Mouse (Mus musculus) MEL (cell line): ENCODE measurements at regions not wholly inside any gene's neighbourhood (a gene's known extent, or its start where the extent isn't known, plus 50 kb on each side); places are given as distances from the start of the nearest gene placed in this dataset.

ENCODE experiments used
- CTCF ChIP-seq, 3 experiments: IDR thresholded peaks in 2 of 3; conservative IDR thresholded peaks in 1 of 3; 2 replicates each; pipeline ENCODE4 v1.5.1; 2011 to 2012; ENCODE audit warnings: low read length in 3 of 3, low read depth in 2 of 3, mild to moderate bottlenecking in 2 of 3, improper control_type of control experiment in 1 of 3, inconsistent platforms in 1 of 3, mixed read lengths in 1 of 3, moderate library complexity in 1 of 3; ENCODE audit not compliant: control insufficient read depth in 1 of 3, insufficient read depth in 1 of 3, poor library complexity in 1 of 3, severe bottlenecking in 1 of 3
- E2F4 ChIP-seq: IDR thresholded peaks from 2 replicates; pipeline ENCODE4 v1.6.1; 2011; ENCODE audit warnings: low read depth, low read length, improper control_type of control experiment, borderline replicate concordance
- ELF1 ChIP-seq: IDR thresholded peaks from 2 replicates; pipeline ENCODE4 v1.6.1; 2014; ENCODE audit warnings: low read depth, mild to moderate bottlenecking, inconsistent platforms, low read length, improper control_type of control experiment, moderate library complexity
- ETS1 ChIP-seq: IDR thresholded peaks from 2 replicates; pipeline ENCODE4 v1.6.1; 2012; ENCODE audit warnings: low read depth, mild to moderate bottlenecking, inconsistent platforms, low read length, improper control_type of control experiment, moderate library complexity
- MAFK ChIP-seq: IDR thresholded peaks from 2 replicates; pipeline ENCODE4 v1.6.1; 2011; ENCODE audit warnings: low read depth, mild to moderate bottlenecking, low read length, improper control_type of control experiment, borderline replicate concordance
- MAZ ChIP-seq: IDR thresholded peaks from 2 replicates; pipeline ENCODE4 v1.6.1; 2012; ENCODE audit warnings: low read depth, mild to moderate bottlenecking, inconsistent platforms, low read length, improper control_type of control experiment
- MYB ChIP-seq: IDR thresholded peaks from 2 replicates; pipeline ENCODE4 v1.6.1; 2011; ENCODE audit warnings: mild to moderate bottlenecking, low read depth, low read length, improper control_type of control experiment
- NRF1 ChIP-seq: IDR thresholded peaks from 2 replicates; pipeline ENCODE4 v1.6.1; 2014; ENCODE audit warnings: low read depth, mild to moderate bottlenecking, inconsistent platforms, low read length, improper control_type of control experiment, moderate library complexity; ENCODE audit not compliant: poor library complexity, insufficient read depth, severe bottlenecking
- POLR2AphosphoS5 ChIP-seq: IDR thresholded peaks from 2 replicates; pipeline ENCODE4 v1.6.1; 2012; ENCODE audit warnings: low read depth, borderline replicate concordance, mild to moderate bottlenecking, inconsistent platforms, low read length, moderate library complexity, mixed read lengths
- SIN3A ChIP-seq: IDR thresholded peaks from 2 replicates; pipeline ENCODE4 v1.6.1; 2012; ENCODE audit warnings: low read length, improper control_type of control experiment, inconsistent platforms
- TAL1 ChIP-seq: IDR thresholded peaks from 2 replicates; pipeline ENCODE4 v1.6.1; 2012; ENCODE audit warnings: mild to moderate bottlenecking, inconsistent platforms, low read length, moderate library complexity, mixed read lengths
- USF1 ChIP-seq: IDR thresholded peaks from 2 replicates; pipeline ENCODE4 v1.6.1; 2014; ENCODE audit warnings: low read depth, mild to moderate bottlenecking, inconsistent platforms, low read length, improper control_type of control experiment, moderate library complexity
- ZMIZ1 ChIP-seq: IDR thresholded peaks from 2 replicates; pipeline ENCODE4 v1.6.1; 2012; ENCODE audit warnings: low read depth, mild to moderate bottlenecking, inconsistent platforms, low read length, improper control_type of control experiment, moderate library complexity
- ZNF384 ChIP-seq: IDR thresholded peaks from 2 replicates; pipeline ENCODE4 v1.6.1; 2012; ENCODE audit warnings: low read depth, mild to moderate bottlenecking, inconsistent platforms, low read length, improper control_type of control experiment

DNA sequence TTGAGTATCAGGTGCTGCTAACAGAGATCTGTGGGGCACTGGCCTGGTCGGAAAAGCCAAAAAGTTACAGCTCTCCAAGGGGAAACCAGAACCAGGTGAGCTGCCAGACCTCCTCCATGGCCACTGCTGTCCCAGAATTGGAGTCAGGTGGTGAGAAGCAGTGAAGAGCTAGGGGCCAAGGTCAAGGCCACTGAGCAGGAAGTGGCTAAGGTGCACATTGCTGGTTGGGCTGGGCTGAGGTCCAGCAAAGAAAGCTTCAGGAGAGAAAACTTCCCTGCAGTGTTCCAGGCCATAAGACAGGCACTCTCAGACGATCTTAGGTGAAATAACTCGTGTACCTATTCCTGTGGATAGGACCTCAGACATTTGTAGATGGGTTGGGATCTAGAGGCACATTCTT lies 171.4 kb downstream of the Olfr1505 start:
- TF ChIP-seq USF1 (no peak), CTCF (IDR thresholded peaks at IDR 0.05 in 2 of 3, conservative IDR thresholded peaks at IDR 0.05 in 1 of 3; ENCODE audit: control insufficient read depth in 1 of 3, insufficient read depth in 1 of 3, low read depth in 2 of 3, low read length in 3 of 3, poor library complexity in 1 of 3, severe bottlenecking in 1 of 3) (no peak), MAZ (no peak), TAL1 (no peak), MAFK (no peak), ZMIZ1 (no peak), ETS1 (no peak), E2F4 (no peak), SIN3A (no peak), ZNF384 (no peak), ELF1 (no peak), POLR2AphosphoS5 (no peak), MYB (no peak), NRF1 (no peak)
